Mouse (Mus musculus) embryonic fibroblast, embryonic 13.5 days (primary cell): ENCODE measurements around the gene Rora.

Experiments used
- CTCF ChIP-seq: IDR thresholded peaks from 2 replicates; pipeline ENCODE4 v1.5.1; 2011; ENCODE audit warnings: mild to moderate bottlenecking, control low read depth, low read length, moderate library complexity, borderline replicate concordance; ENCODE audit not compliant: insufficient read depth
- POLR2A ChIP-seq: IDR thresholded peaks from 2 replicates; pipeline ENCODE4 v1.6.1; 2011; ENCODE audit warnings: low read depth, mild to moderate bottlenecking, control low read depth, low read length, moderate library complexity

DNA sequence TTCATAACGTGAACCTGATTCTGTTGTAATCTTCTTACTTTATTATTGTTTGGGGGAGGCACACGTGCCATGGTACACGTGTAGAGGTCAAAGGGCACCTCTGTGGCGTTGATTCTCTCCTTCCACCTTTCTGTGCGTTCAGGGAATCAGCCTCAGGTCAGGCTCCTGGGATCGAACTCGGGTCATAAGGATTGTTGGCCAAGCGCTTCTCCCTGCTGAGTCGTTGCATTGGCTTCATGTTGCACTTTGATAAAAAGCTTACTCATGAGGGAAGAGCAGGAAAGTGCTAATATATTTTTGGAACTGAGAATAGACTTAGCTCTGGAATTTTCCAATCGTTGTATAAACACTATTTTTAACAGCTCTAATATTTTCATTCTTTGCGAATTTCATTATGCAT, 654.4 kb downstream of the Rora start:
- TF ChIP-seq CTCF, result no peak
- TF ChIP-seq POLR2A, result no peak
